Mouse (Mus musculus) forebrain, postnatal 0 days (tissue): ENCODE data around the gene Ccdc12. TPM values are rescaled to one million over a fixed set of nuclear protein-coding genes. Genes with fewer than 3 reads are reported as not detected.

Experiments
- ATAC-seq: fragments of 200-750 bp; cut with Nextera tagmentation; 2 replicates; pipeline ENCODE4 v1.8.0; 2017; ENCODE audit warnings: mild to moderate bottlenecking, moderate library complexity
- DNase-seq: peaks from one replicate; pipeline ENCODE4 v3.0.0-alpha.2; 2015
- H3K27ac ChIP-seq: fragments of 300-500 bp; sonication (generic); 2 replicates; pipeline ENCODE4 v1.5.1; 2014; ENCODE audit warnings: low read depth, mild to moderate bottlenecking, antibody characterized with exemption, low read length, moderate library complexity, mixed read lengths
- H3K27me3 ChIP-seq: fragments of 300-500 bp; sonication (generic); 2 replicates; pipeline ENCODE4 v1.6.1; 2014; ENCODE audit warnings: mild to moderate bottlenecking, low read length, mixed read lengths; ENCODE audit not compliant: insufficient read depth
- H3K36me3 ChIP-seq: fragments of 300-500 bp; sonication (generic); 2 replicates; pipeline ENCODE4 v1.6.1; 2014; ENCODE audit warnings: mild to moderate bottlenecking, moderate library complexity; ENCODE audit not compliant: insufficient read depth
- H3K4me1 ChIP-seq: fragments of 300-500 bp; sonication (generic); 2 replicates; pipeline ENCODE4 v1.6.1; 2014; ENCODE audit warnings: antibody characterized with exemption; ENCODE audit not compliant: insufficient read depth
- H3K4me2 ChIP-seq: fragments of 300-500 bp; sonication (generic); 2 replicates; pipeline ENCODE4 v1.6.1; 2014; ENCODE audit warnings: low read depth, mild to moderate bottlenecking, moderate library complexity
- H3K4me3 ChIP-seq: fragments of 300-500 bp; sonication (generic); 2 replicates; pipeline ENCODE4 v1.5.1; 2014; ENCODE audit warnings: low read depth, low read length, mixed read lengths
- H3K9ac ChIP-seq: fragments of 300-500 bp; sonication (generic); 2 replicates; pipeline ENCODE4 v1.6.1; 2014; ENCODE audit warnings: mild to moderate bottlenecking
- H3K9me3 ChIP-seq: fragments of 300-500 bp; sonication (generic); 2 replicates; pipeline ENCODE4 v1.6.1; 2016; ENCODE audit warnings: low read length
- CTCF ChIP-seq: sonication (generic); IDR thresholded peaks from 2 replicates; pipeline ENCODE4 v1.5.1; 2016; ENCODE audit warnings: antibody characterized with exemption, control low read depth, low read depth
- WGBS: fragments of 180-500 bp; shearing (Covaris S2); extraction: QIAGEN DNeasy Blood & Tissue Kit; methylation state at CpG from one replicate; pipeline ENCODE4 v1.1.7; 2014; 5-methylcytosine and 5-hydroxymethylcytosine counted together
- polyA plus RNA-seq: library from polyadenylated mRNA; unstranded; fragments of >200 nt; fragmentation: Nextera tagmentation; extraction: Ambion mirVana; gene quantifications from 2 replicates; pipeline ENCODE4 v1.2.1, GENCODE M21; 2015
- total RNA-seq: library from RNA; depleted of rRNA; stranded (reverse); fragments of >200 nt; gene quantifications from 2 replicates; pipeline ENCODE4 v1.2.3, GENCODE M21; 2014

Ccdc12 gene
- total and polyA plus RNA-seq, 2 experiments from 2014 or later, result 38.4 to 104 TPM

DNA sequence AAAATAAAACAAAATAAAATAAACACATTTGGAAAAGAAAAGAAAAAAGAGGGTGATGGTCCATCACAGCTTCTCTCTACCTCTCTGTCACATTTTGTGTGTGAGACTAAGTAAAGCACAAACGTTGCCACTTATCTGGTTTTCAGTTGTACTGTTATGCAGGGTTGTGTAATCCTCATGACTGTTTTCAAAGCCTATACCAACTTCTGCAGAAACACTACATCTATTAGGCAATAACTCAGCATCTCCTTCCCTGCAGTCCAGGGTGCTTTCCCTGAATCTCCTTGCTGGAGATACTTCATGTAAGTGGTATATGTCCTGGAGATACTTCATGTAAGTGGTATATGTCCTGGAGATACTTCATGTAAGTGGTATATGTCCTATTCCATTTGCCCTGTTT lies 6.5 kb downstream of the Ccdc12 start:
- no peaks in the 10 kb centered on the region for H3K27me3 ChIP-seq
- WGBS, result 91% methylated on average over 1 of the region's 1 CpGs
- H3K4me2 ChIP-seq, result no peak overlapping the region
- ATAC-seq (no peak), DNase-seq (no peak)
- no peaks in the 10 kb centered on the region for H3K4me1 ChIP-seq
- H3K9ac ChIP-seq, result no peak overlapping the region
- no peaks in the 10 kb centered on the region for H3K9me3 ChIP-seq
- H3K27ac ChIP-seq, result no peak overlapping the region
- 0 out of 2 replicates have a peak, but pooled peaks cover 3% of the 10 kb centered on the region for H3K36me3 ChIP-seq
- no peak for TF ChIP-seq CTCF
- no peak overlapping the region for H3K4me3 ChIP-seq

GRCm38 (mm10) chr9:110665912-110666311 lies 9.6 kb downstream of the Ccdc12 start:
- no peak overlapping the region for H3K4me2 ChIP-seq
- no peaks in the 10 kb centered on the region for H3K9me3 ChIP-seq
- no peaks in the 10 kb centered on the region for H3K27me3 ChIP-seq
- 0 out of 2 replicates have a peak overlapping the region, but pooled peaks have one; percentile 14 for H3K9ac ChIP-seq
- ATAC-seq, result no peak
- TF ChIP-seq CTCF, result no peak
- no peak for DNase-seq
- no peaks in the 10 kb centered on the region for H3K36me3 ChIP-seq
- no peak overlapping the region for H3K27ac ChIP-seq
- WGBS, result 20% methylated on average over 4 of the region's 4 CpGs
- no peaks in the 10 kb centered on the region for H3K4me1 ChIP-seq
- no peak overlapping the region for H3K4me3 ChIP-seq

DNA sequence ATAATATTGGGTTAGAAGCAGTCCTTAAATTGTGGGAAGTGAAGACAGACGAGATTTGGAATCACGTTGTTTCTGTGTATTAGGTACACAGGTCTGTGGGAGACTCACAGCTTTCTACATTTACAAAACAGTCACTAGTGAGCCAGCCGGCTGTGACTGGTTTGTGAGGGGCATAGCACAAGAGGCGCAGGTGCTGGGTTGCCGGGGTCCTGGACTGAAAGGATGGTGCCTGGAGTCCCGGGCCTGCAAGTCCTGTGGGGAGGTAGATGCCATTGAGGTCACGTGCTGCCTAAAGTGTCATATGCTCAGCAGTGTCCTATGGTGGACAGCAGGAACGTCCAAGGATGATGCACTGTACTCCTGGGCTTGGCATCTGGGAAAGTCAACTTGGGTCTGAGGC lies 10.1 kb downstream of the Ccdc12 start:
- DNase-seq, result no peak
- WGBS, result 38% methylated on average over 8 of the region's 8 CpGs
- Histone ChIP-seq H3K27me3 (no peaks in the 10 kb centered on the region), H3K27ac (no peak overlapping the region), H3K9me3 (no peaks in the 10 kb centered on the region), H3K9ac (peak overlapping the region; percentile 14; the same call in 1 of the 2 replicates), H3K4me2 (no peak overlapping the region), H3K36me3 (no peaks in the 10 kb centered on the region), H3K4me1 (no peaks in the 10 kb centered on the region), H3K4me3 (no peak overlapping the region)
- TF ChIP-seq CTCF, result no peak
- ATAC-seq, result no peak

- ATAC-seq (no peak), DNase-seq (no peak)
- H3K4me2 ChIP-seq, result no peak overlapping the region
- 78% methylated on average over 4 of the region's 4 CpGs for WGBS
- no peak overlapping the region for H3K9ac ChIP-seq
- H3K36me3 ChIP-seq, result no peaks in the 10 kb centered on the region
- no peak for TF ChIP-seq CTCF
- H3K27ac ChIP-seq, result no peak overlapping the region
- no peaks in the 10 kb centered on the region for H3K4me1 ChIP-seq
- H3K4me3 ChIP-seq, result no peak overlapping the region
- no peaks in the 10 kb centered on the region for H3K27me3 ChIP-seq
- no peaks in the 10 kb centered on the region for H3K9me3 ChIP-seq
These were observed 11.0 kb downstream of the Ccdc12 start for GRCm38 (mm10) chr9:110667219-110667836.

- H3K4me3 ChIP-seq, result no peak overlapping the region
- no peaks in the 10 kb centered on the region for H3K36me3 ChIP-seq
- no peak for DNase-seq
- no peak for ATAC-seq
- no peaks in the 10 kb centered on the region for H3K27me3 ChIP-seq
- H3K4me1 ChIP-seq, result no peaks in the 10 kb centered on the region
- no peak overlapping the region for H3K9ac ChIP-seq
- no peak overlapping the region for H3K4me2 ChIP-seq
- no peak overlapping the region for H3K27ac ChIP-seq
- no peak for TF ChIP-seq CTCF
- 82% methylated on average over 6 of the region's 6 CpGs for WGBS
- no peaks in the 10 kb centered on the region for H3K9me3 ChIP-seq
These were observed 12.4 kb downstream of the Ccdc12 start for GRCm38 (mm10) chr9:110668601-110669293.

- no peak for ATAC-seq
- no peaks in the 10 kb centered on the region for H3K9me3 ChIP-seq
- H3K4me1 ChIP-seq, result no peaks in the 10 kb centered on the region
- WGBS, result 95% methylated on average over 5 of the region's 5 CpGs
- H3K4me2 ChIP-seq, result no peak overlapping the region
- TF ChIP-seq CTCF, result no peak
- no peak overlapping the region for H3K9ac ChIP-seq
- no peak for DNase-seq
- H3K4me3 ChIP-seq, result no peak overlapping the region
- H3K27ac ChIP-seq, result no peak overlapping the region
- H3K36me3 ChIP-seq, result no peaks in the 10 kb centered on the region
- H3K27me3 ChIP-seq, result no peaks in the 10 kb centered on the region
These were observed 13.5 kb downstream of the Ccdc12 start for GRCm38 (mm10) chr9:110669785-110670184.

DNA sequence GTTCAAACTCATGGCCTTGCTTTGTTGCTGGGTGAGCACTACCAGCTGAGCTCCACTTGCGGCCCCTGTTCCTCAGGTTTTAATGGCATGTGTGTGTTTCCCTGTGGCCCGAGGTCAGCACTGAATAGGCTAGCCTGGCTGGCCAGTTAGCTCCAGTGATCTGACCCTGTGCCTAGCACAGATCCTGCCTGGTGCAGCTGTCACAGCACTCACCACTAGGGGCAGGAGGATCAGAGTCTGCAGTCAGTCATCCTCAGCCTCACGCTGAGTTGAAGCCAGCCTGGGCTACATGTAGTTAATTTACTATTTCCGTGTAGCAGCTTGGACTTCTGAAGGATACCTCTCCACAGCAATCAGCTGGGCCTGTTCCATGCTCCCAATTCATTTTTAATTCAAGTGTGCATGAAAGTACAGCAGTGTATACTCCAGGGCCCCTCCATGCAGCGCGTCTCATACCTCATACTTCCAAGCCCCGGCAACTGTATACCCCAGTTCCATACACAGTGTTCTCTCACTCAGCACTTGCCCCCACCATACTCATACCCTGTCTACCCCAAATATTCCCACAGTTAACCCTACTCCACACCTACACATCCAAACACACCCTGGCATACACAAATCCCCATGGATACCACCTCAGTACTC lies 16.3 kb downstream of the Ccdc12 start:
- Histone ChIP-seq H3K27me3 (no peaks in the 10 kb centered on the region), H3K9ac (no peak overlapping the region), H3K27ac (no peak overlapping the region), H3K4me3 (no peak overlapping the region), H3K36me3 (no peaks in the 10 kb centered on the region), H3K9me3 (no peaks in the 10 kb centered on the region), H3K4me2 (no peak overlapping the region), H3K4me1 (no peaks in the 10 kb centered on the region)
- DNase-seq, result no peak
- peak; percentile 68 for TF ChIP-seq CTCF
- WGBS, result 68% methylated on average over 7 of the region's 7 CpGs
- ATAC-seq, result peak; percentile 48
